12 mouse cellular contexts compared by ENCODE assay signal in the genomic region with DNA sequence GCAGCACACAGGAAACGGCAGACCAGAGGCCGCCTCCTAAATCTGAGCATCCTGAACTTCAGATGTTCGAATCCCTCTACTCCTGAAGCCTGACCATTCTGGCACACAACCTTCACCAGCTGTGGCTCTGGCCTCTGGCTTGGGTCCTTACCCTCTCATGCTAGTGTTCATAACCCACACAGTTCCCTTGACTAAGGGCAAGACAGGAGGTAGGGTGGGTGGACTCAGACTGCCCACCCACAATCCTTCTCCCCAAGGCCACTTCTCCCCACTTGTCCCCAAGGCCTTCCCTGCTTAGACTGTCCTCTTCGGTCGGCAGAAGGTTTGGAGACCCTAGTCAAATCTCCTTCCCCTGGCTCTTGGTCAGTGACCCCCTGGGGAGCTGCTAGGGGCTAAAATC. TPM values are rescaled to one million over a fixed set of nuclear protein-coding genes. Genes with fewer than 3 reads are reported as not detected.
DNase-seq lines count a peak whose midpoint lies in the region; ATAC-seq and TF ChIP-seq lines count a peak whose summit lies in the region.
"Had no signal": no experiment of that assay in that cellular context is flagged by ENCODE, and none has a peak within 500 bp of the region (broad histone marks: within the 10 kb centered on the region; RNA-seq: fewer than 3 reads in every experiment).

No protein-coding gene starts in this region.

- peaks cover 29% of the 10 kb centered on the region for H3K4me1 ChIP-seq in E14TG2a.4 (replicated peaks; ENCODE audit: low read depth, low read length)
- H3K4me1 ChIP-seq in cortical plate, adult 2 months (ENCODE audit: control insufficient read depth, insufficient read depth, low read length) = 0 out of 2 replicates have a peak, but pooled peaks cover 3% of the 10 kb centered on the region
- peaks cover 15% of the 10 kb centered on the region for H3K4me1 ChIP-seq in hindbrain, embryonic 11.5 days (replicated peaks; ENCODE audit: control insufficient read depth, insufficient read depth, low read length)
- H3K4me1 ChIP-seq in midbrain, embryonic 13.5 days (replicated peaks) = peaks cover 37% of the 10 kb centered on the region
- peaks cover 22% of the 10 kb centered on the region for H3K4me1 ChIP-seq in liver, postnatal 0 days (ENCODE audit: insufficient read depth)
- no peaks in the 10 kb centered on the region for H3K4me1 ChIP-seq in thymus, adult 2 months (replicated peaks; ENCODE audit: control insufficient read depth, insufficient read depth, low read length)
- H3K4me1 ChIP-seq: liver, embryonic 12.5 days had no signal

- peak overlapping the region; percentile 97 for H3K27ac ChIP-seq in cortical plate, adult 2 months (ENCODE audit: insufficient read depth, low read length)
- peak overlapping the region; percentile 93 for H3K27ac ChIP-seq in hindbrain, embryonic 11.5 days (ENCODE audit: low read depth, low read length)
- H3K27ac ChIP-seq in midbrain, embryonic 13.5 days = peak overlapping the region; percentile 91
- H3K27ac ChIP-seq in liver, postnatal 0 days (ENCODE audit: low read depth) = no peak overlapping the region
- H3K27ac ChIP-seq in thymus, adult 2 months (ENCODE audit: control insufficient read depth, insufficient read depth, low read length) = no peak overlapping the region
- H3K27ac ChIP-seq: liver, embryonic 12.5 days had no signal

- peaks cover 77% of the 10 kb centered on the region for H3K27me3 ChIP-seq in E14TG2a.4 (ENCODE audit: insufficient read depth, low read length)
- no peaks in the 10 kb centered on the region for H3K27me3 ChIP-seq in hindbrain, embryonic 11.5 days (ENCODE audit: control insufficient read depth, insufficient read depth, low read length)
- H3K27me3 ChIP-seq in midbrain, embryonic 13.5 days = no peaks in the 10 kb centered on the region
- 0 out of 2 replicates have a peak, but pooled peaks cover 3% of the 10 kb centered on the region for H3K27me3 ChIP-seq in liver, postnatal 0 days (ENCODE audit: insufficient read depth, low read length)
- no peaks in the 10 kb centered on the region for H3K27me3 ChIP-seq in thymus, adult 2 months (ENCODE audit: control insufficient read depth, insufficient read depth, low read length)

- no peaks in the 10 kb centered on the region for H3K36me3 ChIP-seq in E14TG2a.4 (ENCODE audit: insufficient read depth, low read length)
- H3K36me3 ChIP-seq in hindbrain, embryonic 11.5 days (ENCODE audit: control insufficient read depth, insufficient read depth, low read length) = no peaks in the 10 kb centered on the region
- no peaks in the 10 kb centered on the region for H3K36me3 ChIP-seq in midbrain, embryonic 13.5 days
- no peaks in the 10 kb centered on the region for H3K36me3 ChIP-seq in liver, postnatal 0 days (replicated peaks; ENCODE audit: insufficient read depth, low read length)
- H3K36me3 ChIP-seq in thymus, adult 2 months (ENCODE audit: control insufficient read depth, insufficient read depth, low read length) = no peaks in the 10 kb centered on the region
- H3K36me3 ChIP-seq: heart, embryonic 12.5 days; liver, embryonic 12.5 days had no signal

- H3K4me2 ChIP-seq in hindbrain, embryonic 11.5 days (replicated peaks; ENCODE audit: low read depth, low read length) = peak overlapping the region; percentile 25
- H3K4me2 ChIP-seq in midbrain, embryonic 13.5 days (replicated peaks) = peak overlapping the region; percentile 36
- no peak overlapping the region for H3K4me2 ChIP-seq in liver, postnatal 0 days (ENCODE audit: low read depth, low read length)
- H3K4me2 ChIP-seq: liver, embryonic 12.5 days had no signal

- 35% methylated on average over 5 of the region's 5 CpGs for WGBS in hindbrain, embryonic 11.5 days
- WGBS in midbrain, embryonic 13.5 days = 33% methylated on average over 5 of the region's 5 CpGs
- WGBS in liver, postnatal 0 days (ENCODE audit: insufficient replicate concordance) = 76% methylated on average over 5 of the region's 5 CpGs
- 92% methylated on average over 5 of the region's 5 CpGs for WGBS in thymus, adult 2 months

- TF ChIP-seq CTCF in E14TG2a.4 (conservative IDR thresholded peaks at IDR 0.05; ENCODE audit: low read length) = no peak
- no peak for TF ChIP-seq CTCF in cortical plate, adult 2 months (IDR thresholded peaks at IDR 0.05; ENCODE audit: extremely low read depth, insufficient read depth, low read length)
- no peak for TF ChIP-seq CTCF in liver, postnatal 0 days (IDR thresholded peaks at IDR 0.05; ENCODE audit: low read depth)
- no peak for TF ChIP-seq CTCF in thymus, adult 2 months (IDR thresholded peaks at IDR 0.05; ENCODE audit: borderline replicate concordance, control insufficient read depth, extremely low read depth, insufficient read depth, low read length, poor library complexity)

- TF ChIP-seq POLR2A in cortical plate, adult 2 months (IDR thresholded peaks at IDR 0.05; ENCODE audit: extremely low read depth, insufficient read depth, low read length) = no peak
- no peak for TF ChIP-seq POLR2A in thymus, adult 2 months (IDR thresholded peaks at IDR 0.05; ENCODE audit: control insufficient read depth, extremely low read depth, insufficient read depth, low read length, poor library complexity)

- peak; percentile 51 for ATAC-seq in hindbrain, embryonic 11.5 days (ENCODE audit: low FRiP score)
- peak; percentile 25 for ATAC-seq in midbrain, embryonic 13.5 days
- no peak for ATAC-seq in liver, postnatal 0 days

- DNase-seq in hindbrain, embryonic 11.5 days (ENCODE audit: low spot score) = no peak
- no peak for DNase-seq in liver, postnatal 0 days
- DNase-seq in thymus, adult 2 months = no peak
- no peak for DNase-seq in layer of hippocampus, adult 11-12 months (ENCODE audit: low spot score)
- DNase-seq: adrenal gland, postnatal 10 days; lung, postnatal 14 days; spleen, adult 18-20 months had no signal

- H3K9me3 ChIP-seq in E14TG2a.4 (ENCODE audit: low read length) = no peaks in the 10 kb centered on the region
- H3K9me3 ChIP-seq in hindbrain, embryonic 11.5 days (ENCODE audit: control insufficient read depth, low read length) = no peaks in the 10 kb centered on the region
- H3K9me3 ChIP-seq in midbrain, embryonic 13.5 days = no peaks in the 10 kb centered on the region
- no peaks in the 10 kb centered on the region for H3K9me3 ChIP-seq in liver, postnatal 0 days (ENCODE audit: low read length)
- H3K9me3 ChIP-seq: heart, embryonic 12.5 days; liver, embryonic 12.5 days had no signal

- peak overlapping the region; percentile 53; the same call in 1 of the 2 replicates for H3K9ac ChIP-seq in hindbrain, embryonic 11.5 days (ENCODE audit: low read depth, low read length)
- H3K9ac ChIP-seq in midbrain, embryonic 13.5 days (replicated peaks) = peak overlapping the region; percentile 53; the same call in 1 of the 2 replicates
- no peak overlapping the region for H3K9ac ChIP-seq in liver, postnatal 0 days (replicated peaks)
- H3K9ac ChIP-seq: heart, embryonic 12.5 days; liver, embryonic 12.5 days had no signal

- no peak for TF ChIP-seq EP300 in liver, postnatal 0 days (IDR thresholded peaks at IDR 0.05; ENCODE audit: low read depth)

- H3K4me3 ChIP-seq in E14TG2a.4 (replicated peaks; ENCODE audit: low read length) = peak overlapping the region; percentile 46; the same call in 1 of the 2 replicates
- H3K4me3 ChIP-seq in cortical plate, adult 2 months (ENCODE audit: insufficient read depth, low read length) = no peak overlapping the region
- H3K4me3 ChIP-seq in hindbrain, embryonic 11.5 days (ENCODE audit: low read depth, low read length) = no peak overlapping the region
- no peak overlapping the region for H3K4me3 ChIP-seq in midbrain, embryonic 13.5 days (replicated peaks)
- H3K4me3 ChIP-seq in liver, postnatal 0 days (ENCODE audit: low read depth, low read length) = no peak overlapping the region
- no peak overlapping the region for H3K4me3 ChIP-seq in thymus, adult 2 months (ENCODE audit: control insufficient read depth, insufficient read depth, low read length)
- H3K4me3 ChIP-seq: heart, embryonic 12.5 days; liver, embryonic 12.5 days had no signal

RNA-seq across cellular contexts. Expression of a gene that starts 8.5 kb away (rescaled TPM):
- 96.8 and 102 TPM in 2 replicates for polyA plus RNA-seq in cortical plate, adult 2 months (2012; rRNA removed)
- 0.73 TPM in 2 replicates for polyA plus RNA-seq in hindbrain, embryonic 11.5 days (2014; fragmentation: Nextera tagmentation; extraction: Ambion mirVana)
- 0.98 TPM in 2 replicates for polyA plus RNA-seq in midbrain, embryonic 13.5 days (2015; fragmentation: Nextera tagmentation; extraction: Ambion mirVana)
- 0.17 and 0.19 TPM in 2 replicates for polyA plus RNA-seq in liver, postnatal 0 days (2015; fragmentation: Nextera tagmentation; extraction: Ambion mirVana)
- 3.2 and 3.9 TPM in 2 replicates for polyA plus RNA-seq in thymus, adult 2 months (2012; rRNA removed)
- polyA plus RNA-seq: heart, embryonic 12.5 days had no signal

RNA-seq across cellular contexts. Expression of a gene that starts 20.4 kb away (rescaled TPM):
- polyA plus RNA-seq in cortical plate, adult 2 months (2012; rRNA removed) = 169 and 180 TPM in 2 replicates
- polyA plus RNA-seq in hindbrain, embryonic 11.5 days (2014; fragmentation: Nextera tagmentation; extraction: Ambion mirVana) = 0.17 and 0.46 TPM in 2 replicates
- polyA plus RNA-seq in midbrain, embryonic 13.5 days (2015; fragmentation: Nextera tagmentation; extraction: Ambion mirVana) = 3.6 and 3.9 TPM in 2 replicates
- polyA plus RNA-seq in liver, postnatal 0 days (2015; fragmentation: Nextera tagmentation; extraction: Ambion mirVana) = 0.07 TPM in 2 replicates
- polyA plus RNA-seq in thymus, adult 2 months (2012; rRNA removed) = 1.5 TPM in 2 replicates
- polyA plus RNA-seq: heart, embryonic 12.5 days; liver, embryonic 12.5 days had no signal

RNA-seq across cellular contexts. Expression of a gene that starts 26.8 kb away (rescaled TPM):
- 6.5 TPM in 2 replicates for polyA plus RNA-seq in cortical plate, adult 2 months (2012; rRNA removed)
- 11.0 and 11.8 TPM in 2 replicates for polyA plus RNA-seq in hindbrain, embryonic 11.5 days (2014; fragmentation: Nextera tagmentation; extraction: Ambion mirVana)
- 4.9 and 5.7 TPM in 2 replicates for polyA plus RNA-seq in midbrain, embryonic 13.5 days (2015; fragmentation: Nextera tagmentation; extraction: Ambion mirVana)
- polyA plus RNA-seq in liver, postnatal 0 days (2015; fragmentation: Nextera tagmentation; extraction: Ambion mirVana) = 1.8 TPM in 2 replicates
- polyA plus RNA-seq in thymus, adult 2 months (2012; rRNA removed) = 20.8 and 25.3 TPM in 2 replicates

RNA-seq across cellular contexts. Expression of a gene that starts 51.6 kb away (rescaled TPM):
- 534 and 567 TPM in 2 replicates for polyA plus RNA-seq in cortical plate, adult 2 months (2012; rRNA removed)
- 1.9 and 2.6 TPM in 2 replicates for polyA plus RNA-seq in hindbrain, embryonic 11.5 days (2014; fragmentation: Nextera tagmentation; extraction: Ambion mirVana)
- 25.3 and 25.8 TPM in 2 replicates for polyA plus RNA-seq in midbrain, embryonic 13.5 days (2015; fragmentation: Nextera tagmentation; extraction: Ambion mirVana)
- polyA plus RNA-seq in liver, postnatal 0 days (2015; fragmentation: Nextera tagmentation; extraction: Ambion mirVana) = 0.29 and 1.4 TPM in 2 replicates
- 24.4 and 28.5 TPM in 2 replicates for polyA plus RNA-seq in thymus, adult 2 months (2012; rRNA removed)

Comparison
In these comparisons a context has a peak if more than half of its experiments do, and no peak if none do; other contexts are left out.
1. H3K27ac ChIP-seq: peak in cortical plate, adult 2 months (single experiment), hindbrain, embryonic 11.5 days (single experiment) and midbrain, embryonic 13.5 days (single experiment); none in liver, postnatal 0 days (single experiment) and thymus, adult 2 months (single experiment).
2. RNA of a gene that starts 8.5 kb away (polyA plus RNA-seq): 96.8 to 102 TPM in cortical plate, adult 2 months; 3.2 to 3.9 TPM in thymus, adult 2 months, 0.98 TPM in midbrain, embryonic 13.5 days, 0.73 TPM in hindbrain, embryonic 11.5 days and 0.17 to 0.19 TPM in liver, postnatal 0 days; every median in the first group is over 10 times any median in the second.
3. RNA of a gene that starts 20.4 kb away (polyA plus RNA-seq): 169 to 180 TPM in cortical plate, adult 2 months; 3.6 to 3.9 TPM in midbrain, embryonic 13.5 days, 1.5 TPM in thymus, adult 2 months, 0.17 to 0.46 TPM in hindbrain, embryonic 11.5 days and 0.07 TPM in liver, postnatal 0 days; every median in the first group is over 10 times any median in the second.